7 mouse cellular contexts compared by ENCODE assay signal in genomic region chr7:144078661-144079060, GRCm38 (mm10).
A peak's percentile ranks its signal among the peaks of the same experiment; 100 is the strongest.
DNase-seq lines count a peak whose midpoint lies in the region; ATAC-seq and TF ChIP-seq lines count a peak whose summit lies in the region.

No protein-coding gene starts in this region.

- peak; percentile 71 for TF ChIP-seq CTCF in kidney, postnatal 0 days (IDR thresholded peaks at IDR 0.05; ENCODE audit: low read depth)

- H3K9me3 ChIP-seq in kidney, postnatal 0 days (replicated peaks; ENCODE audit: low read length): no peaks in the 10 kb centered on the region
- no peaks in the 10 kb centered on the region for H3K9me3 ChIP-seq in limb, embryonic 10.5 days (replicated peaks)

- no peak overlapping the region for H3K27ac ChIP-seq in kidney, postnatal 0 days
- no peak overlapping the region for H3K27ac ChIP-seq in limb, embryonic 10.5 days

- H3K4me2 ChIP-seq in kidney, postnatal 0 days (ENCODE audit: low read length): no peak overlapping the region

- no peak overlapping the region for H3K9ac ChIP-seq in kidney, postnatal 0 days (ENCODE audit: low read depth, low read length)

- no peaks in the 10 kb centered on the region for H3K36me3 ChIP-seq in kidney, postnatal 0 days (ENCODE audit: insufficient read depth, low read length)
- H3K36me3 ChIP-seq in limb, embryonic 10.5 days: no peaks in the 10 kb centered on the region

- H3K4me3 ChIP-seq in kidney, postnatal 0 days (replicated peaks; ENCODE audit: low read depth, low read length): no peak overlapping the region
- no peak overlapping the region for H3K4me3 ChIP-seq in limb, embryonic 10.5 days

- no peaks in the 10 kb centered on the region for H3K4me1 ChIP-seq in kidney, postnatal 0 days (replicated peaks; ENCODE audit: insufficient read depth, low read length)
- H3K4me1 ChIP-seq in limb, embryonic 10.5 days: no peaks in the 10 kb centered on the region

- DNase-seq in kidney, postnatal 0 days (ENCODE audit: low spot score): peak; percentile 42
- no peak for DNase-seq in kidney, adult 11 months
- DNase-seq in CD4-positive helper T cell, adult 2 months (ENCODE audit: low read depth, low spot score): peak; percentile 14
- peak; percentile 61 for DNase-seq in NIH3T3 (ENCODE audit: low read depth)
- DNase-seq in limb, embryonic 10.5 days (ENCODE audit: low spot score): peak; percentile 68
- no peak for DNase-seq in cerebellum, adult 18-20 months
- no peak for DNase-seq in heart, adult 18-20 months

- H3K27me3 ChIP-seq in kidney, postnatal 0 days (ENCODE audit: insufficient read depth, low read length): no peaks in the 10 kb centered on the region
- H3K27me3 ChIP-seq in limb, embryonic 10.5 days (ENCODE audit: low read depth, poor library complexity, severe bottlenecking): no peaks in the 10 kb centered on the region

- 83% methylated on average over 1 of the region's 1 CpGs for WGBS in kidney, postnatal 0 days
- 84% methylated on average over 1 of the region's 1 CpGs for whole genome bisulfite sequencing in limb, embryonic 10.5 days

- no peak for ATAC-seq in kidney, postnatal 0 days (replicated peaks; ENCODE audit: low FRiP score, low read depth)

Comparison
In these comparisons a context has a peak if more than half of its experiments do, and no peak if none do; other contexts are left out.
1. DNase-seq: peak in kidney, postnatal 0 days (single experiment), CD4-positive helper T cell, adult 2 months (single experiment), NIH3T3 (single experiment) and limb, embryonic 10.5 days (single experiment); none in kidney, adult 11 months (single experiment), cerebellum, adult 18-20 months (0 of 2) and heart, adult 18-20 months (0 of 2).